In genomic region chr2:167544456-167544855, GRCm38 (mm10) we compare ENCODE assay signal across 9 mouse cellular contexts. TPM values are rescaled to one million over a fixed set of nuclear protein-coding genes. Genes with fewer than 3 reads are reported as not detected.
DNase-seq lines count a peak whose midpoint lies in the region; ATAC-seq and TF ChIP-seq lines count a peak whose summit lies in the region.
"Had no signal": no experiment of that assay in that cellular context is flagged by ENCODE, and none has a peak within 500 bp of the region (broad histone marks: within the 10 kb centered on the region; RNA-seq: fewer than 3 reads in every experiment).

No protein-coding gene starts in this region.

- H3K9me3 ChIP-seq in lung, embryonic 14.5 days (ENCODE audit: low read depth, low read length) = no peaks in the 10 kb centered on the region
- H3K9me3 ChIP-seq in intestine, postnatal 0 days (ENCODE audit: control insufficient read depth) = no peaks in the 10 kb centered on the region
- H3K9me3 ChIP-seq in neural tube, embryonic 12.5 days = no peaks in the 10 kb centered on the region

- TF ChIP-seq POLR2A in embryonic fibroblast, embryonic 13.5 days (IDR thresholded peaks at IDR 0.05; ENCODE audit: low read depth, low read length) = no peak

- peaks cover 26% of the 10 kb centered on the region for H3K4me1 ChIP-seq in lung, embryonic 14.5 days (ENCODE audit: insufficient read depth)
- H3K4me1 ChIP-seq in embryonic fibroblast, embryonic 13.5 days (ENCODE audit: control insufficient read depth, insufficient read depth, low read length) = peaks cover 10% of the 10 kb centered on the region
- no peaks in the 10 kb centered on the region for H3K4me1 ChIP-seq in intestine, postnatal 0 days (replicated peaks; ENCODE audit: control insufficient read depth, insufficient read depth, low read length)
- H3K4me1 ChIP-seq in neural tube, embryonic 12.5 days = peaks cover 46% of the 10 kb centered on the region

- peak overlapping the region; percentile 98 for H3K27ac ChIP-seq in lung, embryonic 14.5 days (ENCODE audit: low read depth)
- peak overlapping the region; percentile 97 for H3K27ac ChIP-seq in embryonic fibroblast, embryonic 13.5 days (ENCODE audit: insufficient read depth, low read length)
- H3K27ac ChIP-seq in intestine, postnatal 0 days (ENCODE audit: low read depth, low read length) = peak overlapping the region; percentile 82
- H3K27ac ChIP-seq in neural tube, embryonic 12.5 days = no peak overlapping the region

- no peak overlapping the region for H3K9ac ChIP-seq in lung, embryonic 14.5 days
- no peak overlapping the region for H3K9ac ChIP-seq in intestine, postnatal 0 days (ENCODE audit: low read depth, low read length)
- H3K9ac ChIP-seq in neural tube, embryonic 12.5 days = no peak overlapping the region

- H3K4me2 ChIP-seq in lung, embryonic 14.5 days = peak overlapping the region; percentile 81; the same call in 1 of the 2 replicates
- no peak overlapping the region for H3K4me2 ChIP-seq in intestine, postnatal 0 days (replicated peaks; ENCODE audit: low read depth)
- H3K4me2 ChIP-seq in neural tube, embryonic 12.5 days (replicated peaks) = 0 out of 2 replicates have a peak overlapping the region, but pooled peaks have one; percentile 5

- TF ChIP-seq CTCF in lung, embryonic 14.5 days (IDR thresholded peaks at IDR 0.05; ENCODE audit: low read depth) = no peak
- TF ChIP-seq CTCF in embryonic fibroblast, embryonic 13.5 days (IDR thresholded peaks at IDR 0.05; ENCODE audit: borderline replicate concordance, insufficient read depth, low read length) = no peak
- no peak for TF ChIP-seq CTCF in intestine, postnatal 0 days (IDR thresholded peaks at IDR 0.05; ENCODE audit: low read depth)

- peaks cover 44% of the 10 kb centered on the region for H3K36me3 ChIP-seq in lung, embryonic 14.5 days (ENCODE audit: insufficient read depth)
- peaks cover 9% of the 10 kb centered on the region; the same call in 1 of the 2 replicates for H3K36me3 ChIP-seq in intestine, postnatal 0 days (ENCODE audit: control insufficient read depth, insufficient read depth)
- no peaks in the 10 kb centered on the region for H3K36me3 ChIP-seq in neural tube, embryonic 12.5 days

- H3K27me3 ChIP-seq in lung, embryonic 14.5 days (ENCODE audit: insufficient read depth, low read length) = no peaks in the 10 kb centered on the region
- H3K27me3 ChIP-seq in intestine, postnatal 0 days (replicated peaks; ENCODE audit: control insufficient read depth, insufficient read depth, low read length) = no peaks in the 10 kb centered on the region
- H3K27me3 ChIP-seq in neural tube, embryonic 12.5 days (replicated peaks) = peaks cover 8% of the 10 kb centered on the region; the same call in 1 of the 2 replicates

- peak; percentile 87 for DNase-seq in lung, embryonic 14.5 days
- DNase-seq in lung, postnatal 25 days (ENCODE audit: low spot score) = no peak
- no peak for DNase-seq in cerebellum, adult 18-20 months
- DNase-seq in right cerebral cortex, postnatal 4 days = no peak

- WGBS in lung, embryonic 14.5 days = 29% methylated on average over 5 of the region's 5 CpGs
- WGBS in intestine, postnatal 0 days = 62% methylated on average over 5 of the region's 5 CpGs
- WGBS in neural tube, embryonic 12.5 days = 57% methylated on average over 5 of the region's 5 CpGs

- H3K4me3 ChIP-seq in lung, embryonic 14.5 days (ENCODE audit: low read depth, low read length) = peak overlapping the region; percentile 58; the same call in 1 of the 2 replicates
- H3K4me3 ChIP-seq in embryonic fibroblast, embryonic 13.5 days (ENCODE audit: insufficient read depth, low read length) = no peak overlapping the region
- no peak overlapping the region for H3K4me3 ChIP-seq in intestine, postnatal 0 days (ENCODE audit: low read depth, low read length)
- H3K4me3 ChIP-seq in neural tube, embryonic 12.5 days = no peak overlapping the region
- H3K4me3 ChIP-seq: layer of hippocampus, adult 2 months had no signal

- peak; percentile 55 for ATAC-seq in lung, embryonic 14.5 days (ENCODE audit: insufficient read depth)
- ATAC-seq in intestine, postnatal 0 days = no peak
- ATAC-seq in neural tube, embryonic 12.5 days (ENCODE audit: low FRiP score, low read depth) = no peak
- ATAC-seq: forebrain, embryonic 16.5 days had no signal

RNA-seq across cellular contexts. Expression of gene Snai1, which starts 6.5 kb away (rescaled TPM):
- polyA plus RNA-seq in lung, embryonic 14.5 days (2014; fragmentation: Nextera tagmentation; extraction: Ambion mirVana) = 152 and 162 TPM in 2 replicates
- 73.0 and 82.3 TPM in 2 replicates for polyA plus RNA-seq in embryonic fibroblast, embryonic 13.5 days (2011; ENCODE audit: insufficient read length, low read depth, missing spikeins)
- polyA plus RNA-seq in intestine, postnatal 0 days (2015; fragmentation: Nextera tagmentation; extraction: Ambion mirVana) = 5.4 and 8.0 TPM in 2 replicates
- polyA plus RNA-seq in neural tube, embryonic 12.5 days (2016; fragmentation: Nextera tagmentation; extraction: Ambion mirVana) = 21.7 and 23.2 TPM in 2 replicates

RNA-seq across cellular contexts. Expression of gene Spata2, which starts 51.8 kb away (rescaled TPM):
- polyA plus RNA-seq in lung, embryonic 14.5 days (2014; fragmentation: Nextera tagmentation; extraction: Ambion mirVana) = 15.6 and 16.4 TPM in 2 replicates
- 14.7 and 17.5 TPM in 2 replicates for polyA plus RNA-seq in embryonic fibroblast, embryonic 13.5 days (2011; ENCODE audit: insufficient read length, low read depth, missing spikeins)
- 11.5 and 13.5 TPM in 2 replicates for polyA plus RNA-seq in intestine, postnatal 0 days (2015; fragmentation: Nextera tagmentation; extraction: Ambion mirVana)
- polyA plus RNA-seq in neural tube, embryonic 12.5 days (2016; fragmentation: Nextera tagmentation; extraction: Ambion mirVana) = 24.2 and 25.7 TPM in 2 replicates

RNA-seq across cellular contexts. Expression of gene Rnf114, which starts 52.0 kb away (rescaled TPM):
- 94.7 and 98.7 TPM in 2 replicates for polyA plus RNA-seq in lung, embryonic 14.5 days (2014; fragmentation: Nextera tagmentation; extraction: Ambion mirVana)
- 39.2 and 44.9 TPM in 2 replicates for polyA plus RNA-seq in embryonic fibroblast, embryonic 13.5 days (2011; ENCODE audit: insufficient read length, low read depth, missing spikeins)
- 62.2 and 64.8 TPM in 2 replicates for polyA plus RNA-seq in intestine, postnatal 0 days (2015; fragmentation: Nextera tagmentation; extraction: Ambion mirVana)
- 130 and 134 TPM in 2 replicates for polyA plus RNA-seq in neural tube, embryonic 12.5 days (2016; fragmentation: Nextera tagmentation; extraction: Ambion mirVana)
